ENCODE assay signal across 21 mouse cellular contexts in the genomic region with DNA sequence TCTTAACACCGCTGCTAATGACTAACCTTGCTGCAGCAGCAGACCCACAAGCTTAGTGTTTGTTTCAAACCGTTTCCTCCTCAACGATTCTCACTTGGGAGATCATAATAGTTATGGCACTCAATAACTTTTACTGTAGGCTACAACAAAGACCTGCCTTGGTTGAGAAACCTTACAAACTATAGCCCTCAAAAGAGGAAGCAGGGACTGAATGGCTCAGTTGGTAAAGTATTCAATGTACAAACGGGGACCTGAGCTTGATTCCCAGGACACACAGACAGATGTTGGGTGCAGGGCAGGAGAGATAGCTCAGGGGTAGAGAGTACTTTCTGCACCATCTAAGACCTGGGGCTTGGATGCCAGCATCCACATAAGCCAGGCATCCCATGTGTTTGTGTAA.
DNase-seq lines count a peak whose midpoint lies in the region; ATAC-seq and TF ChIP-seq lines count a peak whose summit lies in the region.
"Had no signal": no experiment of that assay in that cellular context is flagged by ENCODE, and none has a peak within 500 bp of the region (broad histone marks: within the 10 kb centered on the region; RNA-seq: fewer than 3 reads in every experiment).

No protein-coding gene starts in this region.

- no peaks in the 10 kb centered on the region for H3K27me3 ChIP-seq in heart, embryonic 13.5 days (replicated peaks)
- no peaks in the 10 kb centered on the region for H3K27me3 ChIP-seq in heart, adult 2 months (ENCODE audit: control insufficient read depth, insufficient read depth, low read length)
- H3K27me3 ChIP-seq in splenic B cell, adult 2 months (ENCODE audit: control insufficient read depth, insufficient read depth, low read length, poor library complexity, severe bottlenecking), result no peaks in the 10 kb centered on the region
- H3K27me3 ChIP-seq: embryonic facial prominence, embryonic 15.5 days; heart, embryonic 15.5 days had no signal

- H3K9me3 ChIP-seq in heart, embryonic 13.5 days, result no peaks in the 10 kb centered on the region
- H3K9me3 ChIP-seq: embryonic facial prominence, embryonic 15.5 days; forebrain, embryonic 10.5 days; heart, embryonic 15.5 days; hindbrain, embryonic 13.5 days had no signal

- no peak overlapping the region for H3K4me2 ChIP-seq in heart, embryonic 13.5 days
- H3K4me2 ChIP-seq: embryonic facial prominence, embryonic 15.5 days; heart, embryonic 15.5 days; hindbrain, embryonic 13.5 days had no signal

- H3K36me3 ChIP-seq in heart, embryonic 13.5 days, result no peaks in the 10 kb centered on the region
- H3K36me3 ChIP-seq in heart, adult 2 months (ENCODE audit: control insufficient read depth, insufficient read depth, low read length), result no peaks in the 10 kb centered on the region
- H3K36me3 ChIP-seq in splenic B cell, adult 2 months (ENCODE audit: control insufficient read depth, insufficient read depth, low read length, poor library complexity, severe bottlenecking), result no peaks in the 10 kb centered on the region
- H3K36me3 ChIP-seq: embryonic facial prominence, embryonic 15.5 days; forebrain, embryonic 10.5 days; G1E; heart, embryonic 15.5 days; hindbrain, embryonic 13.5 days had no signal

- 49% methylated on average over 4 of the region's 4 CpGs for WGBS in heart, embryonic 13.5 days
- 63% methylated on average over 4 of the region's 4 CpGs for WGBS in heart, adult 2 months

- TF ChIP-seq POLR2A in heart, adult 2 months (IDR thresholded peaks at IDR 0.05; ENCODE audit: insufficient read depth, low read depth, low read length), result no peak

- peak overlapping the region; percentile 81; the same call in 1 of the 2 replicates for H3K27ac ChIP-seq in heart, embryonic 13.5 days (replicated peaks)
- no peak overlapping the region for H3K27ac ChIP-seq in heart, adult 2 months
- peak overlapping the region; percentile 50 for H3K27ac ChIP-seq in left cerebral cortex, adult 2 months
- H3K27ac ChIP-seq: embryonic facial prominence, embryonic 15.5 days; hindbrain, embryonic 13.5 days; hindbrain, postnatal 0 days had no signal

- no peak for TF ChIP-seq CTCF in heart, adult 2 months (IDR thresholded peaks at IDR 0.05)
- TF ChIP-seq CTCF in left cerebral cortex, adult 2 months (IDR thresholded peaks at IDR 0.05), result no peak

- peak overlapping the region; percentile 42; the same call in 1 of the 2 replicates for H3K9ac ChIP-seq in heart, embryonic 13.5 days
- H3K9ac ChIP-seq in heart, adult 2 months (ENCODE audit: low read depth, low read length), result no peak overlapping the region
- H3K9ac ChIP-seq: embryonic facial prominence, embryonic 15.5 days; heart, embryonic 15.5 days; hindbrain, embryonic 13.5 days had no signal

- peaks cover 79% of the 10 kb centered on the region for H3K4me1 ChIP-seq in heart, embryonic 13.5 days
- H3K4me1 ChIP-seq in heart, adult 2 months (ENCODE audit: control insufficient read depth, insufficient read depth, low read length), result peaks cover 3% of the 10 kb centered on the region

- intact Hi-C loops in heart, adult 2 months (cut with DNase I), result no loop called here
- intact Hi-C loops in left cerebral cortex, adult 2 months (cut with DNase I), result loop anchor here (5.0 kb wide), 1 partner anchor 70 kb away; no protein-coding TSS in a partner anchor
- intact Hi-C loops in left cerebral cortex, postnatal 14 days (cut with DNase I), result no loop called here

- TF ChIP-seq EP300 in heart, adult 2 months (IDR thresholded peaks at IDR 0.05; ENCODE audit: insufficient read depth, low read depth, low read length), result no peak

- H3K4me3 ChIP-seq in heart, embryonic 13.5 days, result no peak overlapping the region
- H3K4me3 ChIP-seq in heart, adult 2 months, result no peak overlapping the region
- no peak overlapping the region for H3K4me3 ChIP-seq in left cerebral cortex, adult 2 months
- H3K4me3 ChIP-seq: embryonic facial prominence, embryonic 15.5 days; erythroblast, embryonic 14.5 days; forebrain, embryonic 10.5 days; heart, embryonic 15.5 days; hindbrain, embryonic 13.5 days had no signal

- H3K79me2 ChIP-seq in heart, adult 2 months (replicated peaks; ENCODE audit: control insufficient read depth, insufficient read depth, low read length), result no peaks in the 10 kb centered on the region

- no peak for DNase-seq in heart, adult 2 months
- DNase-seq in left cerebral cortex, adult 2 months (ENCODE audit: extremely low spot score in 1 of 2, low spot score in 2 of 2), result no peak
- DNase-seq in left cerebral cortex, postnatal 14 days (ENCODE audit: low spot score in 2 of 2), result no peak
- peak; percentile 26 to 27 for DNase-seq in B cell, adult 2 months
- peak; percentile 55 for DNase-seq in splenic B cell, adult 2 months (ENCODE audit: low read depth, low spot score)
- no peak for DNase-seq in gastrocnemius, adult 18-20 months (ENCODE audit: low spot score)
- DNase-seq: adrenal gland, adult 8-10 months; cerebellum, adult 11 months; cerebellum, adult 8-10 months; cerebellum, postnatal 14 days; embryo, embryonic 11 days; gastrocnemius, postnatal 14 days had no signal

- ATAC-seq in heart, embryonic 13.5 days (ENCODE audit: extremely low read depth, insufficient number of reproducible peaks, low FRiP score, low TSS enrichment), result no peak
- ATAC-seq: forebrain, embryonic 14.5 days; hindbrain, postnatal 0 days had no signal

Comparison
In these comparisons a context has a peak if more than half of its experiments do, and no peak if none do; other contexts are left out.
1. DNase-seq: peak in B cell, adult 2 months (2 of 2) and splenic B cell, adult 2 months (single experiment); none in heart, adult 2 months (0 of 2), left cerebral cortex, adult 2 months (0 of 2), left cerebral cortex, postnatal 14 days (0 of 2) and gastrocnemius, adult 18-20 months (single experiment).